Mouse (Mus musculus): Measurements from ENCODE around the gene Hmox2. TPM values are rescaled to one million over a fixed set of nuclear protein-coding genes. Genes with fewer than 3 reads are reported as not detected.
"Not testable (repeated sequence)": the region's sequence is repeated elsewhere in the genome, so short reads cannot be mapped to it uniquely, and the experiment has no call there.

Gene Hmox2
- total RNA-seq, 2 experiments from 2014 or later: 13.3 to 15.4 TPM

- no peak for ATAC-seq (replicated peaks; ENCODE audit: low FRiP score, poor library complexity, severe bottlenecking)
These were observed 3.8 kb upstream of the Hmox2 start for GRCm38 (mm10) chr16:4722128-4722914.

GRCm38 (mm10) chr16:4722915-4723209 is 3.3 kb upstream of the Hmox2 start:
- no peak for ATAC-seq (replicated peaks; ENCODE audit: low FRiP score, poor library complexity, severe bottlenecking)

DNA sequence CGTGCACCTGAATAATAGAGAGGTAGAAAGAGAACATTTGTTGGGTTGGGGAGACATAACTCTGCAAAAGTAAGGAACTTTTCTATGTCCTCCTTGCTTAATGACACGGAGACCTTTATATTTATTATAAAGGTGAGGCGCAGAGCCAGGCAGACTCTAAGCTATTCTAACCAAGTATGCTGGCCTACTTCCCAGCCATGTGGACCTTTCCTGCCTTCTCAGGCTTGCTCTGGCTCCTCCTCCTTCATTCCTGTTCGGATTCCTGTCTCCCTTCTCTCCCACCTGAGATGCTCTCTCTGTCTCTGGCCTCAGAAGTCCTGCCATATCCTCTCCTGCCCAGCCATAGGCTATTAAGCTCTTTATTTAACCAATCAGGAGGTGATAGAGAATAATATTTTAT is 895 bp upstream of the Hmox2 start:
- no peak for ATAC-seq (replicated peaks; ENCODE audit: low FRiP score, poor library complexity, severe bottlenecking)

- peak; percentile 71 for ATAC-seq (replicated peaks; ENCODE audit: low FRiP score, poor library complexity, severe bottlenecking)
These were observed 467 bp downstream of the Hmox2 start for GRCm38 (mm10) chr16:4726528-4727128.

- no peak for ATAC-seq (replicated peaks; ENCODE audit: low FRiP score, poor library complexity, severe bottlenecking)
These were observed 1.4 kb downstream of the Hmox2 start for GRCm38 (mm10) chr16:4727526-4727925.

GRCm38 (mm10) chr16:4727963-4728362 is 1.8 kb downstream of the Hmox2 start:
- no peak for ATAC-seq (replicated peaks; ENCODE audit: low FRiP score, poor library complexity, severe bottlenecking)

- ATAC-seq (replicated peaks; ENCODE audit: low FRiP score, poor library complexity, severe bottlenecking): no peak
These were observed 4.7 kb downstream of the Hmox2 start for GRCm38 (mm10) chr16:4730776-4731358.

DNA sequence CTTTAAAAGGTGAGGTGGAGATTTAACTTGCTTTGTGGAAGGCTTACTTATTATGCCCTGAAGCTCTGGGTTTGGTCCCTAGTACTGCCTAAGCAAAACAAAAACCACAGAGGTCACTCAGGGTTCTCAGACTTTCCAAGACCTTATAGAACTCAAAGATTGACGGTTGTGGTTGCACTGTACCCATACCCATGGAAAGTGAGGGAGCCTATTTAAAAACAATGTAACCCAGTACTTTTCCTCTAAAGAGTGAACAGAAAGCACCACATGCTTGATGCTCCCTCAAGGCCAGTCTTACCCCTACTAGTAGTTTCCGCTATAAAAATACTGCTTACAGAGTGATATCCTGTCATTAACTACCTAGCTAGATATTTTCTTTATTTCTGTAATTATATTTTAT is 10.1 kb downstream of the Hmox2 start:
- no peak for ATAC-seq (replicated peaks; ENCODE audit: low FRiP score, poor library complexity, severe bottlenecking)

DNA sequence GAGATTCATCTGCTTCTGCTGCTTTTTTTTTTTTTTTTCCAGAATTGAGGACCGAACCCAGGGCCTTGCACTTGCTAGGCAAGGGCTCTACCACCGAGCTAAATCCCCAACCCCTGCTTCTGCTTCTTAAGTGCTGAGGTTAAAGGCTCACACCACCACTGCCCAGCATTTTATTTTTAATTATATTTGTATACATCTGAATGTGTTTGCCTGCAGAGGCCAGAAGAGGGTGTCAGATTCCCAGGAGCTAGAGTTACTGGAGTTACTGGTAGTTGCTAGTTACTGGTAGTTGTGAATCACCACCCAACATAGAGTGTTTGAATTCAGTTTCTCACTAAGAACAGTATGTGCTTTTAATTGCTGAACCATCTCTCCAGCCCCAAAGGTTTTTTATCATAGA is 13.8 kb downstream of the Hmox2 start:
- ATAC-seq (replicated peaks; ENCODE audit: low FRiP score, poor library complexity, severe bottlenecking): no peak

GRCm38 (mm10) chr16:4742186-4742585 is 16.0 kb downstream of the Hmox2 start:
- ATAC-seq (replicated peaks; ENCODE audit: low FRiP score, poor library complexity, severe bottlenecking): no peak

- no peak for ATAC-seq (replicated peaks; ENCODE audit: low FRiP score, poor library complexity, severe bottlenecking)
These were observed 26.0 kb downstream of the Hmox2 start for GRCm38 (mm10) chr16:4752155-4752554.

GRCm38 (mm10) chr16:4754045-4754444 is 27.9 kb downstream of the Hmox2 start:
- no peak for ATAC-seq (replicated peaks; ENCODE audit: low FRiP score, poor library complexity, severe bottlenecking)

GRCm38 (mm10) chr16:4756660-4757335 is 30.6 kb downstream of the Hmox2 start:
- ATAC-seq (replicated peaks; ENCODE audit: low FRiP score, poor library complexity, severe bottlenecking): not testable (repeated sequence)

DNA sequence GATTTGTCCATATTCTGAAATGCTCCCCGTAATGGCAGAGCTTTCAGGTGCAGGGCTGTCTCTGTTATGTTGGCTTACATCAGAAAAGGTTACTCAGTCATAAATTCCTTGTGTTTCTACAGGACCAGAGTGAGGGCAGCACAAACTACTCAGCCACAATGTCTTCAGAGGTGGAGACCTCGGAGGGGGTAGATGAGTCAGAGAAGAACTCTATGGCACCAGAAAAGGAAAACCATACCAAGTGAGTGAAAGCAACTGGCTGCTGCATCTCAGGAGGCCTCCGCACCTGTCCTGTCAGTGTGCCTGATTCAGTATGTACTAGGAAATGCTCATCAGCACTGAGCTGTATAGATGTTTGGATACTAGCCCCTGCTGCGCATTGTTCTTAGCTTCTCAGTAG is 36.3 kb downstream of the Hmox2 start:
- ATAC-seq (replicated peaks; ENCODE audit: low FRiP score, poor library complexity, severe bottlenecking): no peak

GRCm38 (mm10) chr16:4763276-4763675 is 37.1 kb downstream of the Hmox2 start:
- ATAC-seq (replicated peaks; ENCODE audit: low FRiP score, poor library complexity, severe bottlenecking): no peak

DNA sequence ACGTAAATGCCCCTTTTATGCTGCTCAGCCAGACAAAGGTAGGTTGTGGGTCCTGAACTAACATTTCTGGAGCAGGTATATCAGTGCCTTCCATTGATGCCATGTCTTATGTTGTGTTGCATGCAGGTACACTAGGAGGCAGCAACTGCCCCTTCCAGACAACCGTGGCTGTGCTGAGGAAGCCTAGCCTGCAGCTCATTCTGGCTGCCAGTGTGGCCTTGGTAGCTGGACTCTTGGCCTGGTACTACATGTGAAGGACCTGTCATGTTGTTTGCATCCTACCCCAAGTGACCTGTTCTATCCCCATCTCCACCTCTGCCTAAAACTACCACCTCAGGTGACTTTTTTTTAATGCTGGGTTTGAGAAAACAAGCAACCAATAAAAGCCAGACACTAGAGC is 39.7 kb downstream of the Hmox2 start:
- ATAC-seq (replicated peaks; ENCODE audit: low FRiP score, poor library complexity, severe bottlenecking): no peak

- ATAC-seq (replicated peaks; ENCODE audit: low FRiP score, poor library complexity, severe bottlenecking): no peak
These were observed 41.0 kb downstream of the Hmox2 start for GRCm38 (mm10) chr16:4767012-4767790.

DNA sequence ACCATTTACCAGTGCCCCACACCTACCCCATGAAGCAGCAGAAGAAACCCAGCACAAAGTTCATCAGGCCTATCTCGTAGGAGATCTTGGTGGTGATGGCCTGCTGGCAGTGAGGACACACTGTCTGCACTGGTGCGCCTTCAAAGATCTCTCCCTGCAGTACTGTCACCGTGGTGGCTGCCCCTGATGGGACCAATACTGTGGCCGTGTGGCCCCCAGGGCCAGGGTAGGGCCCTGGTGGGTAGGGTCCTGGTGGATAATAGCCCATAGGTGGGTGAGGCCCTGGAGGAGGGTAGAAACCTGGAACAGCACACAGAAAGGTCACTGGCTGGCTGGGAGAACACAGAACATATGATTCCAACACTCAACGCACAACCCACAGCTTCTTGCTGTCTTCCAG is 42.6 kb downstream of the Hmox2 start:
- ATAC-seq (replicated peaks; ENCODE audit: low FRiP score, poor library complexity, severe bottlenecking): no peak

- ATAC-seq (replicated peaks; ENCODE audit: low FRiP score, poor library complexity, severe bottlenecking): no peak
These were observed 47.3 kb downstream of the Hmox2 start for GRCm38 (mm10) chr16:4773289-4773970.
